Mouse (Mus musculus) heart, adult 2 months (tissue): ENCODE data around the gene Grtp1. TPM values are rescaled to one million over a fixed set of nuclear protein-coding genes. Genes with fewer than 3 reads are reported as not detected.
A peak's percentile ranks its signal among the peaks of the same experiment; 100 is the strongest.

Source experiments
- DNase-seq, 2 experiments: peaks; one replicate each; pipeline ENCODE4 v3.0.0; 2021
- H3K27ac ChIP-seq: fragments of 200-600 bp; 2 replicates; pipeline ENCODE4 v1.8.1; 2022
- H3K27me3 ChIP-seq: fragments of 200-500 bp; 2 replicates; pipeline ENCODE4 v1.6.1; 2012; ENCODE audit warnings: mild to moderate bottlenecking, low read length, inconsistent platforms, mixed read lengths; ENCODE audit not compliant: control insufficient read depth, insufficient read depth
- H3K36me3 ChIP-seq: fragments of 200-500 bp; 2 replicates; pipeline ENCODE4 v1.6.1; 2012; ENCODE audit warnings: low read length, inconsistent platforms; ENCODE audit not compliant: control insufficient read depth, insufficient read depth
- H3K4me1 ChIP-seq: fragments of 200-500 bp; 2 replicates; pipeline ENCODE4 v1.6.1; 2011; ENCODE audit warnings: low read length; ENCODE audit not compliant: control insufficient read depth, insufficient read depth
- H3K4me3 ChIP-seq: fragments of 200-600 bp; 2 replicates; pipeline ENCODE4 v1.8.1; 2022
- H3K79me2 ChIP-seq: fragments of 200-500 bp; replicated peaks from 2 replicates; pipeline ENCODE4 v1.6.1; 2012; ENCODE audit warnings: mild to moderate bottlenecking, inconsistent platforms, low read length, moderate library complexity, mixed read lengths; ENCODE audit not compliant: control insufficient read depth, insufficient read depth
- H3K9ac ChIP-seq: fragments of 200-500 bp; 2 replicates; pipeline ENCODE4 v1.6.1; 2012; ENCODE audit warnings: low read depth, mild to moderate bottlenecking, control low read depth, inconsistent platforms, low read length, mixed read lengths
- CTCF ChIP-seq: fragments of 200-600 bp; IDR thresholded peaks from 2 replicates; pipeline ENCODE4 v1.8.1; 2022; ENCODE audit warnings: antibody characterized with exemption, mild to moderate bottlenecking, moderate library complexity
- EP300 ChIP-seq: fragments of 200-500 bp; IDR thresholded peaks from 2 replicates; pipeline ENCODE4 v1.6.1; 2011; ENCODE audit warnings: low read depth, low read length, control low read depth; ENCODE audit not compliant: insufficient read depth
- POLR2A ChIP-seq: fragments of 200-500 bp; IDR thresholded peaks from 2 replicates; pipeline ENCODE4 v1.6.1; 2011; ENCODE audit warnings: mild to moderate bottlenecking, low read depth, low read length, control low read depth; ENCODE audit not compliant: insufficient read depth
- WGBS: fragments of 180-500 bp; shearing (Covaris S2); methylation state at CpG from one replicate; pipeline ENCODE4 v1.1.7; 2018; 5-methylcytosine and 5-hydroxymethylcytosine counted together
- intact Hi-C: fragments of 180-260 bp; cut with DNase I; formaldehyde crosslinking; loops from one replicate; pipeline ENCODE4 v1.15.1; 2025
- polyA plus RNA-seq: library from polyadenylated mRNA; depleted of rRNA; stranded (reverse); fragments of >200 nt; gene quantifications from 2 replicates; pipeline ENCODE4 v1.2.3, GENCODE M21; 2012
- total RNA-seq, 2 experiments: library from RNA; stranded (reverse); gene quantifications; 2 replicates each; pipeline ENCODE4 v1.2.3; 2021

Grtp1 gene
- total and polyA plus RNA-seq, 3 experiments = 3.8 to 5.1 (median 3.9) TPM

DNA sequence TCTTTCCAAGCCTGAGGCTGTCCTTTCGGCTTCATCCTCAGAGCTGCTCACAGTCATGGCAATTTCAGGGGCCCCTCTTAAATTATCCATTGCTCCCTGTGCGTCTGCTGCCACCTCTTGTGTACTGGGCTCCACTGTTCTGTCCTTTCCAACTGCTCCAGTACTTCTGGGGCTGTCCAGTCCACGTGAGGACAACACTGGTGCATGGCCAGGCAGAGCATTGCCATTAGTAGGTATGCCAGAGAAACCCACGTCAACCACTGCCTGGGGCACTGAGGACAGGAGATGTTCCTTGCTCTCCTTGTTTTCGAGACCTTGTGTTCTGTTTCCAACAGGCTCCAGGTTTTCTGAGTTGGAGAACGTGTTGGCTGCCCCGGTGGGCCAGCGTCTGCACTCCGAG, 24.0 kb upstream of the Grtp1 start:
- intact Hi-C loops = no loop called here
- DNase-seq = peak in 1 of 2 experiments; percentile 51
- H3K27ac ChIP-seq = peak overlapping the region; percentile 54
- TF ChIP-seq POLR2A = no peak
- peak; percentile 72 for TF ChIP-seq EP300
- TF ChIP-seq CTCF = no peak
- 58% methylated on average over 9 of the region's 9 CpGs for WGBS
- H3K27me3 ChIP-seq = no peaks in the 10 kb centered on the region
- H3K4me1 ChIP-seq = peaks cover 1% of the 10 kb centered on the region; the same call in 1 of the 2 replicates
- no peaks in the 10 kb centered on the region for H3K36me3 ChIP-seq
- H3K79me2 ChIP-seq = no peaks in the 10 kb centered on the region
- no peak overlapping the region for H3K9ac ChIP-seq
- no peak overlapping the region for H3K4me3 ChIP-seq

DNA sequence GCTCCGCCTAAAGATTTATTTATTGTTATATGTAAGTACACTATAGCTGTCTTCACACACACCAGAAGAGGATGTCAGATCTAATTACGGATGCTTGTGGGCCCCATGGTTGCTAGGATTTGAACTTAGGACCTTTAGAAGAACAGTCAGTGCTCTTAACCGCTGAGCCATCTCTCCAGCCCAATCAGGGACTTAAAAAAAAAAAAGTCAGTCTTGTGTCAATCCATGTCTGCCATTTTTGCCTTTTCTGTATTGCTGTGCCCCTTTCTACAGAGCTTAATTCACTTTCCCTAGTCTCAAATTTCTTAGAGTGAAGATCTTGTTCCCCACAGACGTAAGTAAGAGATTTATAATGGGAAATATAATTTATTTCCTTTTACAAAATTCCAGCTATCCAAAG, 18.0 kb upstream of the Grtp1 start:
- WGBS = 76% methylated on average over 4 of the region's 4 CpGs
- DNase-seq = no peak
- intact Hi-C loops = no loop called here
- H3K4me1 ChIP-seq = peaks cover 2% of the 10 kb centered on the region; the same call in 1 of the 2 replicates
- no peaks in the 10 kb centered on the region for H3K27me3 ChIP-seq
- no peak for TF ChIP-seq POLR2A
- no peak overlapping the region for H3K9ac ChIP-seq
- no peaks in the 10 kb centered on the region for H3K36me3 ChIP-seq
- H3K4me3 ChIP-seq = no peak overlapping the region
- no peak overlapping the region for H3K27ac ChIP-seq
- no peaks in the 10 kb centered on the region for H3K79me2 ChIP-seq

DNA sequence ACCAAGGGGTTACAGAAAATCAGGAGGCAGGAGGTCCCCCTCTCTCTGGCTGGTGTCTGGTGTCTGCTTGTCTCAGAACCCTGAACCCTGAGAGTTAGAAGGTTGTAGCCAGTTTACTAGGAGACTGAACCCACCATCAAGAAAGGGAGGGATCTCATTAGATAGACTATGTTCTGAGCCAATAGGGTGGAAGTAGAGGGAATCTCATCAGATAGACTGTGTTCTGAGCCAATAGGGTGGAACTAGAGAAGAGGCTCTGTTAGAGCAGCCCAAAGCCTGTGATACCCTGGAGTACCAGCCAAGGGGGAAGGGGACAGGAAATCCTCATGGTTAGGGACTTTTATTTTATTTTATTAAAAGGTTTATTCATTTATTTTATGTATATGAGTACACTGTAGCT, 17.6 kb upstream of the Grtp1 start:
- no peak for TF ChIP-seq EP300
- no peak for TF ChIP-seq POLR2A
- no peak for TF ChIP-seq CTCF
- Histone ChIP-seq H3K79me2 (no peaks in the 10 kb centered on the region), H3K27me3 (no peaks in the 10 kb centered on the region), H3K9ac (no peak overlapping the region), H3K36me3 (no peaks in the 10 kb centered on the region), H3K4me1 (peaks cover 3% of the 10 kb centered on the region; the same call in 1 of the 2 replicates), H3K4me3 (no peak overlapping the region), H3K27ac (no peak overlapping the region)
- intact Hi-C loops = no loop called here
- DNase-seq = no peak

DNA sequence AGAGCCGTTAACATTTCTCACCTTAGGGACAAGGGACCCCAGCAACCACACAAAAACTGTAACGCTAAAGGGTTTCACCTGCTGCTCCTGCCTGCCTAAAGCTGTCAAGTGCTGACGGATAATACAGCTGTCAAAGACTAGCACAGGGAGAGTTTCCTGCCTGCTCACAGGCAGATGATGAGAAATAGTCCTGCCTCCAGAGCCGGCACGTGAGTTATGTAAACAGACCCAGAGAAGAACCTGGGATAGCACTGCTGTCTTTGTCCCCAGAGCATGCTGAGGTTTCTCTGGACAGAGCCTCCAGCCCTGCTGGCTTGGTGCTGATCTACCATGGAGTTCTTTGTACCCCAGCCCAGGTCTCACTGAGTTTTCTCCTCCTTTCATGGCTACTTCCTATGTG, 16.7 kb upstream of the Grtp1 start:
- H3K36me3 ChIP-seq = no peaks in the 10 kb centered on the region
- no peaks in the 10 kb centered on the region for H3K27me3 ChIP-seq
- H3K27ac ChIP-seq = no peak overlapping the region
- TF ChIP-seq POLR2A (no peak), CTCF (no peak), EP300 (no peak)
- intact Hi-C loops = no loop called here
- H3K4me3 ChIP-seq = no peak overlapping the region
- no peak overlapping the region for H3K9ac ChIP-seq
- whole genome bisulfite sequencing = 43% methylated on average over 5 of the region's 5 CpGs
- no peaks in the 10 kb centered on the region for H3K79me2 ChIP-seq
- DNase-seq = no peak
- peaks cover 3% of the 10 kb centered on the region; the same call in 1 of the 2 replicates for H3K4me1 ChIP-seq

DNA sequence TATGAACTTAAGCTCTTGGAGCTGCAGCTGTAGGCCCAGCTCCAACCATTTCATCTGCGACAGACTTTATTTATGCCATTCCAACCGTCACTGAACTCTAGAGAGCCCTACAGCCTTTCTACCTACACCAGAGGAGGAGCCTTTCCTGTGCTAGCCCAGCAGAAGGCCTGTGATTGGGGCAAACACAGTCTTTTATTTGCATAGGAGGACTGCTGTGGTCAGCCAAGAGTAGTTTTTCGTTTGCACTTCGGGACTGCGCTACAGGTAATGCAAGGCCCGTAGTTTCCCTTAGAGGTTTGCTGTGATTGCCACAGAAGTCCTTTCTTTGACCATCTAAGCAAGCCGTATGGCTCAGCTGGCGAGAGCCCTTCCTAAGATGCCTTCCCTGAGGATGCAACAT, 16.0 kb upstream of the Grtp1 start:
- no peaks in the 10 kb centered on the region for H3K36me3 ChIP-seq
- no peaks in the 10 kb centered on the region for H3K79me2 ChIP-seq
- WGBS = 67% methylated on average over 8 of the region's 8 CpGs
- H3K27ac ChIP-seq = no peak overlapping the region
- intact Hi-C loops = no loop called here
- no peak overlapping the region for H3K4me3 ChIP-seq
- DNase-seq = no peak
- peaks cover 3% of the 10 kb centered on the region; the same call in 1 of the 2 replicates for H3K4me1 ChIP-seq
- H3K27me3 ChIP-seq = no peaks in the 10 kb centered on the region
- TF ChIP-seq EP300 = no peak
- TF ChIP-seq POLR2A = no peak
- TF ChIP-seq CTCF = no peak
- H3K9ac ChIP-seq = no peak overlapping the region

DNA sequence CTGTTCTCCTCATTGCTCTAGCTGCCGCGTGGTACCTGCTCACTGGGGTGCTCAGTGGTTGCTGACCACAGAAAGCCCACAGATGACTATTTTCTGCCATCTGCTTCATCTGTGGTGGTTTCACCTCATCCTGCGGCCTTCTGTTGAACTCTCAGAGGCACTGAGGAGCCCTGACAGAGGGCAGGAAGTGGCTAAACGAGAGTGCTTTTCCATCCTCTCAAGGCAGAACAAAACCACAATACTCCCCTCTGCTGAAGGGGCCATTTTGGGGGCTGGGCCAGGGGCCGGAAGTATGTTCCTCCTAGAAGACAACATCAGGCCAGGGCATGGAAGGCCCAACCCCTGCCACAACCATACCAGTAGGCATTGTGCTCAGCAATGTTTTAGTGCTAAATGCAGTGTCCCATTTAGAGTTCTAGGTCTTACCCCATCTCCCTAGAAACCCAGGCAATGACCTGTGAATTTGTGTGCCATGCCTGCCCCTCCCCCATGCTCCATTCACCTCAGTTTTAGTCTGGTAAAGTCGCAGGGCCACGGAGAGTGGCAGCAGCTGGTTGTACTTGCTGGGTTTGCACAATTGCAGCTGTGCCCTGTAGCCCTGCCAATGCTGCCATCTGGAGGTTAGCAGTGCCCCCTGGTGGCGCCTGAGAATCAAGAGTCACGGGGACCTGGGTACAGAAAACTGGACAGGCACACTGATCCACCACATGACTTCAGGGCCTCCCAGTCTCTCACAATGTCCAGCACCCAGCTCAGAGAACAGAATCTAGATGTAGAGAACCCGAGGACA, 13.3 kb upstream of the Grtp1 start:
- H3K36me3 ChIP-seq = no peaks in the 10 kb centered on the region
- H3K9ac ChIP-seq = no peak overlapping the region
- TF ChIP-seq POLR2A (no peak), EP300 (peak; percentile 84; the same call in 1 of the 2 replicates), CTCF (peak; percentile 85)
- H3K4me3 ChIP-seq = no peak overlapping the region
- H3K27ac ChIP-seq = peak overlapping the region; percentile 5; the same call in 1 of the 2 replicates
- no peaks in the 10 kb centered on the region for H3K79me2 ChIP-seq
- peak; percentile 87 to 88 for DNase-seq
- no peaks in the 10 kb centered on the region for H3K27me3 ChIP-seq
- intact Hi-C loops = loop anchor here (1.0 to 2.0 kb wide), 3 partner anchors 41 to 235 kb away; partner anchors contain the start of gene Adprhl1
- 22% methylated on average over 10 of the region's 10 CpGs for WGBS
- peaks cover 6% of the 10 kb centered on the region for H3K4me1 ChIP-seq
